Mouse (Mus musculus): ENCODE measurements at regions not wholly inside any gene's neighbourhood (a gene's known extent, or its start where the extent isn't known, plus 50 kb on each side); places are given as distances from the start of the nearest gene placed in this dataset.

DNA sequence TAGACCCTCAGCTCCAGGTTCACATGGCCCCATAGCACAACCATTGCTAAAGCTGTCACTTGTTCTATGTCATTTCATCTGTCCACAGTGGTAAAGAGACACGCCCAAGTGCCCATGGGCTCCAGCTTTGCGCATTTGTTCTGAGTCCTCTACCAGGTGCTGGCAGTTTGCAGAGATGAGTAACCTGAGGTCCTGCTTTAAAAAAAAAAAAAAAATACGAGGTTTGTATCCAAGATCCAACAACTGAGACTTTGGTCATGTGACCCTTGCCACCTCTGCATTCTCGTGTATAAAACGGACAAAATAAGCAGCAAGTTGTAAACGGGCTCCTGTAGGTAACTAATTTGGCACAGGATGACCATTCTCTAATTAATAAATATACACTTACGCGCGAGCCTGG, 79.9 kb downstream of the Cpn2 start:
- in situ Hi-C loops (cut with MboI; ENCODE audit: unreplicated experiment in 2 of 2), result loop anchor here (5.0 to 25.0 kb wide), 9 partner anchors 35 to 560 kb away; no protein-coding TSS in a partner anchor

- in situ Hi-C loops (cut with MboI; ENCODE audit: unreplicated experiment in 2 of 2), result loop anchor here (5.0 to 25.0 kb wide), 9 partner anchors 34 to 561 kb away; no protein-coding TSS in a partner anchor
These were observed 79.3 kb downstream of the Cpn2 start for GRCm38 (mm10) chr16:30187907-30188414.

GRCm38 (mm10) chr16:30188769-30189430, 78.4 kb downstream of the Cpn2 start:
- in situ Hi-C loops (cut with MboI; ENCODE audit: unreplicated experiment in 2 of 2), result loop anchor here (5.0 to 25.0 kb wide), 9 partner anchors 33 to 562 kb away; no protein-coding TSS in a partner anchor

DNA sequence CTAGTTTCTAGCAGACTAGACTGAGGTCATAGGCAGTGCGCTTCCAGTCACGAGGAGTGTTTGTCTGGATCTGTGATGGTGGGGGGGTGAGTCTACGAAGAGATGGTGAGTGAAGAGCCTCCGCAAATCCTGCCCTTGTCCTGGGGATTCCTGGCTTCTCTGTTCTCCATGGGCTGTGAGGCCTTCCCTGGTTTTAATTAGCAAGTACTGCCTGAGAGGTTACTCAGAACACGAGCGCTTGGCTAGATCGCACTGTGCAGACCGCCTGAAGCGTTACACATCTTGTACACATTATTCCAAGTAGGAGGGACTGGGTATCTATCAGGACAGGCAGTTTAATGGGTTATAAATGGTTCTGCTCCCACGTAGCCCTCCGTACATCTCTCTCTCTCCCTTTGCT, 76.9 kb downstream of the Cpn2 start:
- in situ Hi-C loops (cut with MboI; ENCODE audit: unreplicated experiment in 2 of 2), result loop anchor here in 1 of 2 experiments (25.0 kb wide), 1 partner anchor 353 kb away; no protein-coding TSS in a partner anchor

- in situ Hi-C loops (cut with MboI; ENCODE audit: unreplicated experiment in 2 of 2), result loop anchor here in 1 of 2 experiments (25.0 kb wide), 1 partner anchor 354 kb away; no protein-coding TSS in a partner anchor
These were observed 76.3 kb downstream of the Cpn2 start for GRCm38 (mm10) chr16:30190935-30191514.

GRCm38 (mm10) chr16:30193294-30194261, 73.7 kb downstream of the Cpn2 start:
- in situ Hi-C loops (cut with MboI; ENCODE audit: unreplicated experiment in 2 of 2), result loop anchor here in 1 of 2 experiments (25.0 kb wide), 1 partner anchor 356 kb away; no protein-coding TSS in a partner anchor

DNA sequence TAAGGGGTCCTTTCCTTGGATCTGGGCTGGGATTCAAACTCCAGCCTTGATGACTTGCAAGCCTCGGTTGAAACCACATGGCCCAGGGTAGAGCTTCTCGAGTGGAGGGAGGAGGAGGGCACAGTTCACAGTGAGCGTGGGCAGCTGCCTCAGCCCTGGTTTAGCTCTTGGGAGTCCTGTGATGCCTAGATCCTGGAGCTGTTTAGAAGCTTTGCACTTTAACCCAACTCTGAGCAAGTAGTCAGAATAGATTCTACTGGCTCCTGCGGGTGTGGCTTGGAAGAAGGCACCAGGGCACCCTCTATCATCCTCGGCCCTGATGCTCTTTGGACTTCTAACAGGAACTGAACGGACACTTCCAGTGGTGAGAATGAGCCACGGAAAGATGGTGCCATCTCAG, 72.5 kb downstream of the Cpn2 start:
- in situ Hi-C loops (cut with MboI; ENCODE audit: unreplicated experiment in 2 of 2), result loop anchor here in 1 of 2 experiments (25.0 kb wide), 1 partner anchor 358 kb away; no protein-coding TSS in a partner anchor

GRCm38 (mm10) chr16:30195859-30196258, 71.4 kb downstream of the Cpn2 start:
- in situ Hi-C loops (cut with MboI; ENCODE audit: unreplicated experiment in 2 of 2), result loop anchor here in 1 of 2 experiments (25.0 kb wide), 1 partner anchor 359 kb away; no protein-coding TSS in a partner anchor

GRCm38 (mm10) chr16:30197351-30197750, 69.9 kb downstream of the Cpn2 start:
- in situ Hi-C loops (cut with MboI; ENCODE audit: unreplicated experiment in 2 of 2), result loop anchor here in 1 of 2 experiments (25.0 kb wide), 1 partner anchor 360 kb away; no protein-coding TSS in a partner anchor

- in situ Hi-C loops (cut with MboI; ENCODE audit: unreplicated experiment in 2 of 2), result loop anchor here in 1 of 2 experiments (25.0 kb wide), 1 partner anchor 363 kb away; no protein-coding TSS in a partner anchor
These were observed 67.5 kb downstream of the Cpn2 start for GRCm38 (mm10) chr16:30199836-30200235.

DNA sequence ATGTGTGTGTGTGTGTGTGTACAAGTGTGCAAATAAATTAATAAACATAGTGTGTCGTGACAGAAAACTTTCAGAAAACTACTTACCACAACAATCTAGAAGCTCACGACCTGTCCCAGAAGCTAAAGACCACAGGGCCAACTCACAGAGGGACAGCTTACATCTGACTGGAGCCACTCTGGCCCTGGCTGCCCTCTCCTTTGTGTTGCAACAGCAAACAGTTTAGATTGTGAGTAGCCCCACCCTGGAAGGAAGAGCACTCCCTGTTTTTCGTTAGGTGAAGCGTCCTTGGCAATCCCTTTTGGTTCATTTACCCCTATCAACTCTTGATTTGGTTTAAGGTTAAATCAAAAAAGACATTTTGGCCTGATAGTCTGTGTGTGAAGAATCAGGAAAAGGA, 63.2 kb downstream of the Cpn2 start:
- in situ Hi-C loops (cut with MboI; ENCODE audit: unreplicated experiment in 2 of 2), result no loop called here

- in situ Hi-C loops (cut with MboI; ENCODE audit: unreplicated experiment in 2 of 2), result no loop called here
These were observed 61.9 kb downstream of the Cpn2 start for GRCm38 (mm10) chr16:30205314-30205815.

GRCm38 (mm10) chr16:30205816-30206356, 61.4 kb downstream of the Cpn2 start:
- in situ Hi-C loops (cut with MboI; ENCODE audit: unreplicated experiment in 2 of 2), result no loop called here

All from v-Abl transformed pro-B cells (cell line).